Mouse (Mus musculus): Measurements from ENCODE around the gene Nf1. TPM values are rescaled to one million over a fixed set of nuclear protein-coding genes. Genes with fewer than 3 reads are reported as not detected.

Gene Nf1
- total RNA-seq, 2 experiments from 2014 or later = 2.1 to 2.7 TPM

GRCm38 (mm10) chr11:79523560-79524309 is 184.2 kb downstream of the Nf1 start, which contains the start of gene Evi2b:
TSS of gene Evi2b (minus strand) at chr11:79523762.
- ATAC-seq (replicated peaks; ENCODE audit: low FRiP score, poor library complexity, severe bottlenecking) = 0 out of 2 replicates have a peak, but pooled peaks have one; percentile 54

- no peak for ATAC-seq (replicated peaks; ENCODE audit: low FRiP score, poor library complexity, severe bottlenecking)
These were observed 184.8 kb downstream of the Nf1 start for GRCm38 (mm10) chr11:79524310-79524575.

GRCm38 (mm10) chr11:79526549-79526948 is 187.1 kb downstream of the Nf1 start:
- ATAC-seq (replicated peaks; ENCODE audit: low FRiP score, poor library complexity, severe bottlenecking) = no peak

DNA sequence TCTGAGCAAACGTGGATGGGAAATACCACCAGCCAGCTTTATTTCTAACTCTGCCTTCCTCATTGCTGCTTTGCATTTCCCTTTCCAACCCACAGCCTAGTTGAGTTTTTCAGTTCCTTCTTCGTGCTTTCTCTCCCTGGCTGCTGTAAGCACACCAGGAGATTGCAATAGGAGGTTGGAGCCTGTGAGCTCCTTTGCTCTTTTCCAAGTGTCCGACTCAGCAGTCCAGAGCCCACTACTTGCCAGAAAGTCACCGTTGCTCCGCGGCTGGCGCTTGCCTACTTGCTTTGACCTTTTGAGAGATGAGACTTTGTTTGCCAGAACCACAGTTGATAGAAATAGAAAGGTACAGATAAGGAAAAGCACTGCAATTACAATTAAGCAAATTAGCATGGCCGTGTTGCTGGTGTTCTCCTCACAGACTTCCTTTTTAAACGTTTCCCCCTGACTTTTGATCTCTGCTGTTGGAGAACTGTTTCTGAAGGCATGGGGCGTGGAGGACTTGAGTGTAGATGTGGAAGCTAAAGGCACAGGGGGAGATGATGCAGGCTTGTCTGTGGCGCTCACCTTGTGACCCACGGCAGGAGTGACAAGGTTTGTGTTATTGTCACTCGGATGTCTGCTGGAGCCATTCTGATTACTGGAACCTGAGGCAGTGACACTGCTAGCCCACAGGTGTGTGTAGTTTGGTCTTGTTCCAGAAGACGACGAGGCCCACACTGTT is 187.7 kb downstream of the Nf1 start:
- ATAC-seq (replicated peaks; ENCODE audit: low FRiP score, poor library complexity, severe bottlenecking) = no peak

GRCm38 (mm10) chr11:79527739-79528384 is 188.4 kb downstream of the Nf1 start:
- no peak for ATAC-seq (replicated peaks; ENCODE audit: low FRiP score, poor library complexity, severe bottlenecking)

DNA sequence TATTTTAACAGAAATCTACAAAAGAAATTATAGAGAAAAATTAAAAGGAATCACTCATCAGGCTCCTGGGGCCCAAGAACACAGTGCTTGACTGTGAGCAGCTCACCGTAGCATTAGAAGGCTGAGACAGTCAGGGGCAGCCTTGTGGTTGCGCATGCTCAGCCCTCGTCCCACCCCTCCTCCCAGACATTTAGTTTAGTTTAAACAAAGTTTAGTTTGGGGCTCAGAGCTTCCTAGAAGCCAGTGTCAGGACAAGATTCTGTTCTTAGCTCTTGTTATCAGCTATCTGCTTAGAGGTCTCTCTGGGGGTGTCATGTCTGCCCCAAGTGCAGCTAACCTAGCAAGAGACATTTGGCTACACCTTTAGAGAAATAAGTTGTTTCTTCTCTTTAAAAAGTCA is 189.1 kb downstream of the Nf1 start:
- ATAC-seq (replicated peaks; ENCODE audit: low FRiP score, poor library complexity, severe bottlenecking) = no peak

GRCm38 (mm10) chr11:79529226-79529625 is 189.7 kb downstream of the Nf1 start:
- ATAC-seq (replicated peaks; ENCODE audit: low FRiP score, poor library complexity, severe bottlenecking) = no peak

DNA sequence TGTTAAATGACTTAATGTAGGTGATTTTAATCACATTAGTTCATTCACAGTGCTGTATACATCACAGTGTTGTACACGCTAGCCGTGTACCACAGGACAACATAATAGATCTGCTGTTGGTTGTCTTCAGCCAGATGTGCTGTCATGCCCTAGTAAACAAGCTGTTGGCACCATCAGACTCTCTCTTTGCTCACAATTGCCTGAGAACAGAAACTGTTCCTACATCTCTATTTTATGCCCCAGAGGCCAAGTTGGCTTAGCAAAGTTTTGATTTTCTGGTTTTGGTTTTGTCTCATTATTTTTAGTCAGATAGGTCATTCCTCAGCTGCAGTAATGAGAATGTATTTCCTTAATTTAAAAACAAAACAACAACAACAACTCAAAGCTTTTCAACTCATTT is 190.2 kb downstream of the Nf1 start:
- no peak for ATAC-seq (replicated peaks; ENCODE audit: low FRiP score, poor library complexity, severe bottlenecking)

- no peak for ATAC-seq (replicated peaks; ENCODE audit: low FRiP score, poor library complexity, severe bottlenecking)
These were observed 190.9 kb downstream of the Nf1 start, which contains the start of the genes Evi2 and Evi2a for GRCm38 (mm10) chr11:79530333-79530761. TSS of gene Evi2 (minus strand) at chr11:79530589. TSS of gene Evi2a (minus strand) at chr11:79530609.

DNA sequence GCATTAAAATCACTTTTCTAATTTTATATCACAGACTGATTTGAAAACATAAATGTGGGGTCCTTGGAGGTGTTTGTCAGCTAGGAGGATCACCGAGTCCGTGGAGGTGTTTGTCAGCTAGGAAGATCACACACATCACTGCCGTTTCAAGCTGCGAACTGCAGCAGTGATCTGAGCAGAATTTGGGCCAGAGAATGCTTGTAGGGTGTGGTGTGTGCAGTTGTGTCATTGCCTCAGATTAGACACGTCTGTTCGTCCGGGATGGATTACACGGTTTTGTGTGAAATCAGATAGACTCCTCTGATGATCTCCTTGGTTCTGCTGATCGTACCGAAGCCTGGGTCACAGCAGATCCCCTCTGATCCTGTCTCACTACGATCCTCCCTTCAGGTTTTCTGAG is 191.3 kb downstream of the Nf1 start:
- no peak for ATAC-seq (replicated peaks; ENCODE audit: low FRiP score, poor library complexity, severe bottlenecking)

- ATAC-seq (replicated peaks; ENCODE audit: low FRiP score, poor library complexity, severe bottlenecking) = no peak
These were observed 192.0 kb downstream of the Nf1 start for GRCm38 (mm10) chr11:79531485-79531884.

- 0 out of 2 replicates have a peak, but pooled peaks have one; percentile 32 for ATAC-seq (replicated peaks; ENCODE audit: low FRiP score, poor library complexity, severe bottlenecking)
These were observed 193.8 kb downstream of the Nf1 start for GRCm38 (mm10) chr11:79533311-79533710.

DNA sequence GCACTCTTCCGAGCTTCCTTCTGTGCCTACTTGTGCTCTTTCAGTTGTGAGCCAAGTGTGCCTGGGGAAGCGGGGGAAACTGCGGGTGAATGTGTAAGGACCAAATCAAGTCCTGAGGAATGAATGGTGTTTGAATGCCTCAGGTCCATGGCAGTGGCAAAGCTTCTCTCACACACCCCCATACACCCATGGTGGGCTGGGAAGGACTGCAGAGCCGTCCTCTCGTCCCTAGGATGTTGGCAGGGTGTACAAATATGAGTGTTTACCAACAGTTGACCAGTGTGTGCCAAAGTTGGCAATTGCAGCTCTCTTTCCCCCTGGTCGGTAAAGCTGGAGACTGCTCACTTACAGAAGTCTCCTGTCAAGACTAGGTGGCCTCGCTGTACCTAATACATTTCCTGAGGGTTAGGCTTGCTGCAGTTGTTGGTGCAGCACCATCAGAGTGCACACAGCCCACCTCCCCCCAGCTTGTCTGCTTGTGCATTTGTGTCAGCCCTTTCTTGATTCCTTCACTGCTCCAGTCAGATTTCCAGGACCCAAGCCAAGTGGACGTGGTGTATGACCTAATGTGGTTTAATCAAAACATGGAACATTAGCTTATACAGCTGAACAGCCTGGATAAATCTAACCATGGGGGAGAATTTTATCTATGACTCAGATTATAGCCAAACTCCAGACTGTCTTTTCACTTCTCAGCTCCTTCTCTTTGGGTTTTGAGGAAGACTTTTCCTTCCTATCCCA is 194.6 kb downstream of the Nf1 start:
- no peak for ATAC-seq (replicated peaks; ENCODE audit: low FRiP score, poor library complexity, severe bottlenecking)

- no peak for ATAC-seq (replicated peaks; ENCODE audit: low FRiP score, poor library complexity, severe bottlenecking)
These were observed 196.1 kb downstream of the Nf1 start for GRCm38 (mm10) chr11:79535554-79535953.

DNA sequence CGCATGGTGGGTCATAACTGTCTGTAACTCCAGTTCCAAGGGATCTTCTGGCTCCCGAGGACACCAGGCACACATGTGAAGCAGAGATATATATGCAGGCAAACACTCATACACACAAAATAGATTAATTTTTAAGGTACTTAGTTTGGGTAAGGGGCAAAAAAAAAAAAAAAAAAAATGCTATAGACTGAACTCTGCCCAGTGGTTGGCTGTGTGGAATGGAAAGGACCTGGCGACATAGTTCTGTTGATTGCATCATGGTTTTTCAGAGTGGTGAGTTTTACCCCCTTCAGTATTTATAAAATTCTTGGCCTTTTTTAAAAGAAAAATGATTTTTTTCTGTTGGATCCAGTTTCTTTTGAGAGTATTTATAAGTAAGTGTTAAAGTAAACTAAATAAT is 196.8 kb downstream of the Nf1 start:
- ATAC-seq (replicated peaks; ENCODE audit: low FRiP score, poor library complexity, severe bottlenecking) = no peak

DNA sequence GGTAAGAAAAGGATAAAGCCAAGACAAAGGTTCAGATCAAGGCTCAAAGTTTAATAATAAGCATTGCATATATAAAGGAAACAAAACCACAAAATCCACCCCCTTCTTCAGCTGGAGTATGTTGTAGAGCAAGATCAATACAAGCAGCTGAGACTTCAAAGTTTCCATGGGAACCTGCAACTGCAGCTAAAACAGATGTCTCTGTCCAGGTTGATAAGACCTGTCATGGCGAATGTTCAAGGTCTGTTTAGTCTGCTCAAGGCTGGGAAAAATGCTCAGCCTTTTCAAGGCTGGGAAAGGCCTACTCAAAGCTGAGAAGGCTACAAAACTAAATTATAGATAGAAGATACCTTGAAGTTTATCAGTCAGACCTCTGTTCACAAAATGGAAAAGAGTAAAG is 213.1 kb downstream of the Nf1 start:
- peak; percentile 50; the same call in 1 of the 2 replicates for ATAC-seq (replicated peaks; ENCODE audit: low FRiP score, poor library complexity, severe bottlenecking)

GRCm38 (mm10) chr11:79560536-79560935 is 221.0 kb downstream of the Nf1 start:
- ATAC-seq (replicated peaks; ENCODE audit: low FRiP score, poor library complexity, severe bottlenecking) = no peak

DNA sequence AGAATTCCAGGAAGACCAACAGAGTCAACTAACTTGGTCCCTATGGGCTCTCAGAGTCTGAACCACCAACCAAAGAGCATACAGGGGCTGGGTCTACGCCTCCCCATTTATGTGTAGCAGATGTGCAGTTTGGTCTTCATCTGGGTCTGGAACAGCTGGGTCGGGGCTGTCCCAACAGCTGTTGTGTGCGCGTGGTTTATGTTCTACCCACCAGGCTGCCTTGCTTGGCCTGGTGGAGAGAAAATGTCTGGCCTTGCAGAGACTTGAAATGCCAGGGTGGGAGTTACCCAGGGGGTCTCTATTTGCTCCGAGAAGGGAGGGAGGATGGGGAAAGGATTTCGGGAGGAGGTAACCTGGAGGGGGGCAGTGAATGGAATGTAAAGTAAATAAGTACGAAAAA is 224.0 kb downstream of the Nf1 start:
- no peak for ATAC-seq (replicated peaks; ENCODE audit: low FRiP score, poor library complexity, severe bottlenecking)

DNA sequence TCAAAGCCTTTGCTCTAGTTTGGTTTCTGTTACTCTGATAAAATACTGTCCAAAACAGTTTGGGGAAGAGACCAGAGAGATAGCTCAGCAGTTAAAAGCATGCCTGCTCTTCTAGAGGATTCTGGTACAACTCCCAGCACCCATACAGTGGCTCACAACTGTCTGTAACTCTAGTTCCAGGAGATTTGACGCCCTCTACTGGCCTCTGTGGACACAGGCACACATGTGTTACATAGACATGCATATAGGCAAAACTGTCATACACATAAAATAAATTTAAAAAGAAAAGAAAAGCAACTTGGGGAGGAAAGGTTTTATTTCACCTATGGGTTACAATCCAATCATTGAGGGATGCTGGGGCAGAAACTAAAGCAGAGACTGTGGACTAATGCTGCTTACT is 227.5 kb downstream of the Nf1 start:
- ATAC-seq (replicated peaks; ENCODE audit: low FRiP score, poor library complexity, severe bottlenecking) = no peak
